Mouse (Mus musculus): Measurements from ENCODE around the gene Myo9b. TPM values are rescaled to one million over a fixed set of nuclear protein-coding genes. Genes with fewer than 3 reads are reported as not detected.

Myo9b gene
- 10 to 100 TPM; 16.6 to 39.5 TPM for polyA plus RNA-seq (2012; fragmentation: generic; extraction: Trizol)

DNA sequence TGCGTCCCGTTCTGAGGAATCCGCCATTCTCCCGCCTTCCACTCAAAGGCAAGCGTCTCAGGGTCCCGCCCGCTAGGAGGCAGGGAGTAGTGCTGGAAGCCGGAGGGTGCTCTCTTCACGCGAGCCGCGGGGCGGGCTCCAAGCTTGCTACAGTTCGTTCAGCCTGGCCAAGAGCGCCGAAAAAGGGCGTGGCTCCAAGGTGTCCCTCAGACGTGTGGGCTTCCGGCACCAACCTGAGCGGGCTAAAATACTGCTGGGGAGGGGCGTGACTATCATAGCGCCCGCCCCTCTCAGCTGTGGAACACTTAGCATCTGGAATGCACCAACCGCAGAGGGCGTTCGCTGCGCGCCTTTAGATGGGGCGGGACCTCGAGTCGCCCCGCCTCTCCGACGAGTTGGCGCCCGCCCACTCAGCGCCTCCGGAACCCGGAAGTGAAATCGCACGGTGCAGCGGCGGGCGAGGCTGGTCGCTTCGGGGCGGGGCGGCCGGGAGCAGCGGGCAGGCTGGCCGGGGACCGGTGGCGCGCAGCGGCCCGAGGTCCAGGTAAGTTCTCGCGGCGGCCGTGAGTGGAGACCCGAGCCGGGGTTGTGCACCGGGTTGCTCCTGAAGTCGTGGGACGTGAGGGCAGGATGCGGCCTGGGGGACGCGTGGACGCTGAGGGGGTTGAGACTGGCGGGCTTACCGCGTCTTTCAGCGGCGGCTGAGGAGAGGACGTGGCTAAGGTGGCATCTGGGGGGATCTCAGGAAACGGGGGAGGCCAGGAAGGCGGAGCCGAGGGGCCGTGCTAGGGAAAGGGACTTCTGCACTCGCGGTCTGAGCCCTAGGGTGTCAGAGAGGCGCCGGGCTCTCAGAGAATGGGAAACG lies at the start of gene Myo9b, which contains the start of gene Haus8:
Myo9b (plus strand) TSS at position 429 of the 865 bp plus-strand sequence.
Haus8 (minus strand) TSS at position 649 of the 865 bp plus-strand sequence.

GRCm38 (mm10) chr8:71366771-71367528 lies 94.4 kb downstream of the Myo9b start, which contains the start of gene Use1:
Use1 (plus strand) TSS chr8:71366848.

DNA sequence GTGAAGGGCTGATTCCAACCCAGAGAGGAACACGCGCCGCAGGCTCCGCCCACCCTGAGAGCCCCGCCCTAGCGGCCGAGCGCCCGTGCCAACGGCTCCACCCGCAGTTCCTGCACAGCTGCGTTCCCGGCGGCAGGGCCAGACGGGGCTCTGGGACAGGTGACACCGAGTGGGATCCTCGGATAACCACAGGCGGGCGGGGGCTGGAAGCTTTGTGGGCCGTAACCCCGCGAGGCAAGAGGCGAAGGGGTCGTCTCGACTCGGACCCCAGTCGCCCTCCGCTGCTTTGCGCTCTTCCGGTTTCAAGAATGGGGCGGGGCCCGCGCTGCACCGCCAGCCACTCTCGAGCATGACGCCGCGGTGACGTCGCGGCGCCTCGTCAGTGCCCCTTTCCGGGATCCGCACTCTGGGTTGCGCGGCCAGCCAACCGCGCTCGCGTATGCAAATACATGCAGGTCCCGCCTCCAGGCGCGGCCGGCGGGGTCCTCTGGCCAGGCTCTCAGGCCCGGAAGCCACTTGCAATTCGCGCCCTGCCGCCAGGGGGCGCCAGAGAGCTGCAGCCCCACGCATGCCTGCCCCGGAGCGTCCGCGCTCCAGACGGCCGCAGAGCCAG lies 98.8 kb downstream of the Myo9b start, which contains the start of gene Ocel1:
Ocel1 (plus strand) TSS at position 63 of the 613 bp plus-strand sequence.

GRCm38 (mm10) chr8:71381421-71381970 lies 109.0 kb downstream of the Myo9b start, which contains the start of gene Nr2f6:
Nr2f6 (minus strand) TSS chr8:71381960.

GRCm38 (mm10) chr8:71395629-71396028 lies 123.1 kb downstream of the Myo9b start, which contains the start of gene Ushbp1:
Ushbp1 (minus strand) TSS chr8:71395802.

DNA sequence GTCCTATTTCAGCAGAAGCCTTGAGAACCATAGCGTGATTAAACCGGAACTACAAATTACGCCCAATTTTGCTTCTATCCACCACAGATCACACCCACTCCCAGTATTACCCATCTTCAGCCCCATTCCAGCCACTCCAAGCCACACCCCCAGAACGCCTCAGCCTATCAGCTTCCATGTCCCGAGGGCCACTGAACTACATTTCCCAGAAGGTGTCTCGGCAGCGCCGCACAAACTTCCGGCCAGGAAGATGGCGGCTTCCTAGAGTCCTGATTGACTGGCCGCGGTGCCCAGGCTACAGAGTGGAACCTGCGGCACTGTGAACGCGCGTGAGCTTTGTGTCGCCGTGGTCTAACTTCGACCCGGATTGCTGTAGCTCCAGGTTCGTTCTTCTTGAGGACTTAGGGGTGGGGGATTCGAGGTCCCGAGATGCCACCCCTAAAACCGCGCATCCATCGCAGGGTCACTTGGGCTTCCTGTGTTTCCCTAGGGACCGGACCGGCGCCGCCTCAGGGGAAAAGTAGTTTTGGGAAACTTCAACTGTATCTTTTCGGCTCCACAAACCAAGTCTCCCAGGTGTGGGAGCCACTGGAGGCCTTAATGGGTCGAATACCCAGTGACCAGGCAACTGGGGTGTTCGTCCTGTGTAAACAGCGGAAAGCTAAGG lies 124.3 kb downstream of the Myo9b start, which contains the start of gene Babam1:
Babam1 (plus strand) TSS at position 223 of the 667 bp plus-strand sequence.

GRCm38 (mm10) chr8:71405401-71406098 lies 133.0 kb downstream of the Myo9b start, which contains the start of gene Ankle1:
Ankle1 (plus strand) TSS chr8:71406010.

Other genes starting within 250 kb of the Myo9b start
- gene Haus8, start 220 bp downstream of the Myo9b start, polyA plus RNA-seq (2012; fragmentation: generic; extraction: Trizol), result 10 to 100 TPM; 22.8 to 26.1 TPM
- 100 to 1,000 TPM; 189 to 219 TPM for gene Use1, start 94.1 kb downstream of the Myo9b start, polyA plus RNA-seq (2012; fragmentation: generic; extraction: Trizol)
- gene Ocel1, start 98.6 kb downstream of the Myo9b start, polyA plus RNA-seq (2012; fragmentation: generic; extraction: Trizol), result 10 to 100 TPM; 22.1 to 26.8 TPM
- 10 to 100 TPM; 49.2 to 58.0 TPM for gene Nr2f6, start 109.2 kb downstream of the Myo9b start, polyA plus RNA-seq (2012; fragmentation: generic; extraction: Trizol)
- under 1 TPM in 1 of 2 experiments, not detected in 1; 0.08 TPM for gene Ushbp1, start 123.1 kb downstream of the Myo9b start, polyA plus RNA-seq (2012; fragmentation: generic; extraction: Trizol)
- gene Babam1, start 124.1 kb downstream of the Myo9b start, polyA plus RNA-seq (2012; fragmentation: generic; extraction: Trizol), result 100 to 1,000 TPM; 111 to 146 TPM
- 10 to 100 TPM in 1 of 2 experiments, 1 to 10 TPM in 1; 5.8 to 17.1 TPM for gene Ankle1, start 133.3 kb downstream of the Myo9b start, polyA plus RNA-seq (2012; fragmentation: generic; extraction: Trizol)
- gene Abhd8, start 190.9 kb downstream of the Myo9b start, polyA plus RNA-seq (2012; fragmentation: generic; extraction: Trizol), result 100 to 1,000 TPM in 1 of 2 experiments, 10 to 100 TPM in 1; 62.4 to 135 TPM
- gene Mrpl34, start 192.2 kb downstream of the Myo9b start, polyA plus RNA-seq (2012; fragmentation: generic; extraction: Trizol), result 100 to 1,000 TPM in 1 of 2 experiments, 10 to 100 TPM in 1; 85.2 to 111 TPM
- gene Dda1, start 196.5 kb downstream of the Myo9b start, polyA plus RNA-seq (2012; fragmentation: generic; extraction: Trizol), result 10 to 100 TPM; 60.9 to 90.0 TPM
- gene Ano8, start 213.2 kb downstream of the Myo9b start, polyA plus RNA-seq (2012; fragmentation: generic; extraction: Trizol), result 10 to 100 TPM in 1 of 2 experiments, 1 to 10 TPM in 1; 4.6 to 25.7 TPM
- 10 to 100 TPM; 16.4 to 24.2 TPM for gene Gtpbp3, start 215.4 kb downstream of the Myo9b start, polyA plus RNA-seq (2012; fragmentation: generic; extraction: Trizol)
- gene Plvap, start 239.0 kb downstream of the Myo9b start, polyA plus RNA-seq (2012; fragmentation: generic; extraction: Trizol), result 1 to 10 TPM in 1 of 2 experiments, under 1 TPM in 1; 0.33 to 1.3 TPM

Measured in C3H10T1/2 (cell line).